Mouse (Mus musculus) olfactory bulb, adult 2 months (tissue): Measurements from ENCODE around the gene Rdh1.

Source experiments
- CTCF ChIP-seq: fragments of 200-500 bp; IDR thresholded peaks from 2 replicates; pipeline ENCODE4 v1.5.1; 2012; ENCODE audit warnings: low read depth, mild to moderate bottlenecking, low read length, moderate library complexity; ENCODE audit not compliant: insufficient read depth
- POLR2A ChIP-seq: fragments of 200-500 bp; IDR thresholded peaks from 2 replicates; pipeline ENCODE4 v1.6.1; 2012; ENCODE audit warnings: mild to moderate bottlenecking, low read depth, low read length, moderate library complexity; ENCODE audit not compliant: insufficient read depth

- TF ChIP-seq CTCF (no peak), POLR2A (no peak)
Observed at GRCm38 (mm10) chr10:127748847-127749612, 10.5 kb upstream of the Rdh1 start.
